Comparison of ENCODE assay signal across 30 mouse cellular contexts in the genomic region with DNA sequence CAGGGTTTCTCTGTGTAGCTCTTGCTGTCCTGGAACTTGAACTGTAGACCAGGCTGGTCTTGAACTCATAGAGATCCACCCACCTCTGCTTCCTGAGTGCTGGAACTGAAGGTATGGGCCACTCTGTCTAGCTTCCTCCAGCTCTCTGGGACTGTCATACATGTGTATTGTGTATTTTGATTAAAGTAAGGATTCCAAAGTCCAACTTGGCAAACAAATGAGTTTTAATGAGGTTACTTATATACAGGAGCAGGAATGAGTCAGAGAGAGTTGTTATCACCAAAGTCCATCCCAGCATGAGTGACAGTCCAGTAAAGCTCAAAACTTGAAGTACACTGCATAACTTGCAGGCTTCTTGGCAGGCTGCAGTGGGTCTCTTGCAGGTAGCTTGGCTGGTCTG. TPM values are rescaled to one million over a fixed set of nuclear protein-coding genes. Genes with fewer than 3 reads are reported as not detected.
A peak's percentile ranks its signal among the peaks of the same experiment; 100 is the strongest.
DNase-seq lines count a peak whose midpoint lies in the region; ATAC-seq and TF ChIP-seq lines count a peak whose summit lies in the region.
"Had no signal": no experiment of that assay in that cellular context is flagged by ENCODE, and none has a peak within 500 bp of the region (broad histone marks: within the 10 kb centered on the region; RNA-seq: fewer than 3 reads in every experiment).

No protein-coding gene starts in this region.

- H3K4me2 ChIP-seq in intestine, embryonic 15.5 days (replicated peaks) = no peak overlapping the region
- no peak overlapping the region for H3K4me2 ChIP-seq in forebrain, embryonic 16.5 days (ENCODE audit: low read length)
- H3K4me2 ChIP-seq: embryonic facial prominence, embryonic 13.5 days; forebrain, embryonic 13.5 days; heart, embryonic 13.5 days; hindbrain, embryonic 15.5 days had no signal

- TF ChIP-seq EP300 in ES-Bruce4 (IDR thresholded peaks at IDR 0.05; ENCODE audit: insufficient read depth, low read depth, low read length) = no peak

- H3K9me3 ChIP-seq in ES-Bruce4 (replicated peaks; ENCODE audit: control insufficient read depth, insufficient read depth, low read length, poor library complexity, severe bottlenecking) = no peaks in the 10 kb centered on the region; the same call in 1 of the 2 replicates
- no peaks in the 10 kb centered on the region for H3K9me3 ChIP-seq in intestine, embryonic 15.5 days
- H3K9me3 ChIP-seq in forebrain, embryonic 16.5 days (ENCODE audit: control insufficient read depth, low read length) = no peaks in the 10 kb centered on the region
- H3K9me3 ChIP-seq: embryonic facial prominence, embryonic 10.5 days; embryonic facial prominence, embryonic 13.5 days; forebrain, embryonic 10.5 days; forebrain, embryonic 13.5 days; heart, embryonic 10.5 days; heart, embryonic 13.5 days; hindbrain, embryonic 15.5 days had no signal

- ATAC-seq in intestine, embryonic 15.5 days = peak; percentile 12; the same call in 1 of the 2 replicates
- ATAC-seq in forebrain, embryonic 16.5 days = no peak
- ATAC-seq: activated CD4-positive, CD25-positive, alpha-beta regulatory T cell, adult 4 months; forebrain, embryonic 13.5 days had no signal

- DNase-seq in large intestine, adult 2 months (ENCODE audit: low read depth, low spot score) = peak; percentile 83
- no peak for DNase-seq in urinary bladder, adult 18-20 months (ENCODE audit: low spot score in 2 of 2)
- DNase-seq in frontal cortex, postnatal 36 days (ENCODE audit: low spot score in 2 of 2) = no peak
- DNase-seq: adrenal gland, adult 8-10 months; adrenal gland, postnatal 25 days; B cell, adult 2 months; cerebellum, adult 11-12 months; cerebellum, adult 8-10 months; cerebellum, postnatal 10 days; cerebellum, postnatal 36 days; embryo, embryonic 11 days; gastrocnemius, postnatal 10 days; gastrocnemius, postnatal 36 days; heart, adult 2 months; heart, postnatal 14 days; heart, postnatal 4 days had no signal

- H3K36me3 ChIP-seq in ES-Bruce4 (ENCODE audit: control insufficient read depth, insufficient read depth, low read length, poor library complexity, severe bottlenecking) = no peaks in the 10 kb centered on the region
- no peaks in the 10 kb centered on the region for H3K36me3 ChIP-seq in intestine, embryonic 15.5 days
- no peaks in the 10 kb centered on the region for H3K36me3 ChIP-seq in forebrain, embryonic 16.5 days (ENCODE audit: control insufficient read depth, insufficient read depth)
- H3K36me3 ChIP-seq: embryonic facial prominence, embryonic 10.5 days; embryonic facial prominence, embryonic 13.5 days; forebrain, embryonic 10.5 days; heart, embryonic 13.5 days; hindbrain, embryonic 15.5 days had no signal

- H3K27me3 ChIP-seq in ES-Bruce4 (ENCODE audit: control insufficient read depth, insufficient read depth, low read length, poor library complexity, severe bottlenecking) = no peaks in the 10 kb centered on the region
- H3K27me3 ChIP-seq in intestine, embryonic 15.5 days (replicated peaks) = no peaks in the 10 kb centered on the region
- H3K27me3 ChIP-seq in forebrain, embryonic 16.5 days (replicated peaks; ENCODE audit: control insufficient read depth, insufficient read depth, low read length) = no peaks in the 10 kb centered on the region; the same call in 1 of the 2 replicates
- H3K27me3 ChIP-seq: CH12.LX; embryonic facial prominence, embryonic 13.5 days; forebrain, embryonic 13.5 days; heart, embryonic 13.5 days; hindbrain, embryonic 15.5 days had no signal

- no peak overlapping the region for H3K9ac ChIP-seq in ES-Bruce4 (ENCODE audit: low read depth, poor library complexity, severe bottlenecking)
- no peak overlapping the region for H3K9ac ChIP-seq in intestine, embryonic 15.5 days
- H3K9ac ChIP-seq in forebrain, embryonic 16.5 days (replicated peaks; ENCODE audit: low read depth, low read length) = no peak overlapping the region
- H3K9ac ChIP-seq: embryonic facial prominence, embryonic 13.5 days; forebrain, embryonic 13.5 days; heart, embryonic 13.5 days; hindbrain, embryonic 15.5 days had no signal

- TF ChIP-seq CTCF in ES-Bruce4 (IDR thresholded peaks at IDR 0.05; ENCODE audit: low read depth, low read length) = no peak

- H3K4me3 ChIP-seq in ES-Bruce4 (ENCODE audit: low read depth, low read length) = no peak overlapping the region
- no peak overlapping the region for H3K4me3 ChIP-seq in intestine, embryonic 15.5 days (replicated peaks)
- no peak overlapping the region for H3K4me3 ChIP-seq in forebrain, embryonic 16.5 days (replicated peaks; ENCODE audit: low read length)
- H3K4me3 ChIP-seq: embryonic facial prominence, embryonic 10.5 days; embryonic facial prominence, embryonic 13.5 days; erythroblast, embryonic 14.5 days; forebrain, embryonic 10.5 days; forebrain, embryonic 13.5 days; heart, adult 2 months; heart, embryonic 10.5 days; heart, embryonic 13.5 days; hindbrain, embryonic 15.5 days had no signal

- no peaks in the 10 kb centered on the region for H3K4me1 ChIP-seq in ES-Bruce4 (ENCODE audit: control insufficient read depth, insufficient read depth, low read length)
- H3K4me1 ChIP-seq in intestine, embryonic 15.5 days (replicated peaks) = peaks cover under 1% of the 10 kb centered on the region; the same call in 1 of the 2 replicates
- H3K4me1 ChIP-seq in forebrain, embryonic 16.5 days (replicated peaks; ENCODE audit: control insufficient read depth, insufficient read depth, low read length) = peaks cover 7% of the 10 kb centered on the region

- TF ChIP-seq POLR2A in ES-Bruce4 (IDR thresholded peaks at IDR 0.05; ENCODE audit: insufficient read depth, low read length) = no peak

- H3K27ac ChIP-seq in ES-Bruce4 (ENCODE audit: insufficient read depth, low read length) = 0 out of 2 replicates have a peak overlapping the region, but pooled peaks have one; percentile 32
- 0 out of 2 replicates have a peak overlapping the region, but pooled peaks have one; percentile 36 for H3K27ac ChIP-seq in intestine, embryonic 15.5 days
- H3K27ac ChIP-seq in forebrain, embryonic 16.5 days (ENCODE audit: low read length) = no peak overlapping the region
- H3K27ac ChIP-seq: embryonic facial prominence, embryonic 10.5 days; embryonic facial prominence, embryonic 13.5 days; forebrain, embryonic 10.5 days; forebrain, embryonic 13.5 days; hindbrain, embryonic 15.5 days had no signal

RNA-seq across cellular contexts. Expression of gene Usp28, which starts 3.3 kb away (rescaled TPM):
- 134 and 157 TPM in 2 replicates for polyA plus RNA-seq in ES-Bruce4 (2011; ENCODE audit: insufficient read depth, insufficient read length, low read depth, missing spikeins)
- polyA plus RNA-seq in intestine, embryonic 15.5 days (2015; fragmentation: Nextera tagmentation; extraction: Ambion mirVana) = 19.0 and 19.2 TPM in 2 replicates
- 4.6 and 7.3 TPM in 2 replicates for polyA plus RNA-seq in large intestine, adult 2 months (2012; rRNA removed)
- polyA plus RNA-seq in forebrain, embryonic 16.5 days (2015; fragmentation: Nextera tagmentation; extraction: Ambion mirVana) = 36.8 and 40.5 TPM in 2 replicates

RNA-seq across cellular contexts. Expression of gene Htr3b, which starts 17.0 kb away (rescaled TPM):
- polyA plus RNA-seq in ES-Bruce4 (2011; ENCODE audit: insufficient read depth, insufficient read length, low read depth, missing spikeins) = not detected in 2 replicates
- polyA plus RNA-seq in intestine, embryonic 15.5 days (2015; fragmentation: Nextera tagmentation; extraction: Ambion mirVana) = 1.9 and 2.0 TPM in 2 replicates
- polyA plus RNA-seq in large intestine, adult 2 months (2012; rRNA removed) = 0.25 and 0.27 TPM in 2 replicates
- not detected in 2 replicates for polyA plus RNA-seq in forebrain, embryonic 16.5 days (2015; fragmentation: Nextera tagmentation; extraction: Ambion mirVana)
- polyA plus RNA-seq: activated CD4-positive, CD25-positive, alpha-beta regulatory T cell, adult 4 months; cortical plate, adult 2 months; erythroblast, embryonic 14.5 days; forebrain, embryonic 13.5 days; heart, embryonic 10.5 days had no signal
